Mouse (Mus musculus) ES-Bruce4 (cell line): ENCODE data around the gene Vipas39.
A peak's percentile ranks its signal among the peaks of the same experiment; 100 is the strongest.

Experiments
- EP300 ChIP-seq: IDR thresholded peaks from 2 replicates; pipeline ENCODE4 v1.6.1; 2011; ENCODE audit warnings: low read depth, low read length; ENCODE audit not compliant: insufficient read depth
- POLR2A ChIP-seq: IDR thresholded peaks from one replicate; pipeline ENCODE4 v1.8.1; 2011; ENCODE audit warnings: low read length; ENCODE audit not compliant: insufficient read depth

DNA sequence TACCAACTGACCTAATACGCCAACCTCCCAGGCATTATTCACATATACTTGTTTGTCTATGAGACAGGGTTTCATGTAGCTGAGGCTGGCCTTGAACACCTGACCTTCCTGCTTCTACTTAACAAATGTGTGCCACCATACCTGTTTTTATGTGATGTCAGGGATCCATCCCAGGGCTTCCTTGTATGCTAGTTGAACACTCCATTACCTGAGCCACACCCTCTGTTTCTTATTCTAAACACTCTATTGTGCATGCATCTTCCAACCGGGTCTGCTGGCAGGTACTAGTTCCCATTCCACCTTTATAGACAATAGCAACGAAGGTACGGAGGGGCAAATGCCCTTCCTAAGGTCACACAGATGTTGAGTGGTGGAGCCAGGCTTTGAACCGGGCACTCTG is 23.0 kb upstream of the Vipas39 start:
- no peak for TF ChIP-seq POLR2A
- peak; percentile 71; the same call in 1 of the 2 replicates for TF ChIP-seq EP300
